Mouse (Mus musculus) brain, adult 2 months (tissue): ENCODE data around the gene St6gal1.

Experiments
- DNase-seq: peaks from one replicate; pipeline ENCODE4 v3.0.0; 2011; ENCODE audit warnings: low read depth, low spot score

Gene St6gal1

GRCm38 (mm10) chr16:23250556-23251444 lies 26.3 kb downstream of the St6gal1 start:
- no peak for DNase-seq

DNA sequence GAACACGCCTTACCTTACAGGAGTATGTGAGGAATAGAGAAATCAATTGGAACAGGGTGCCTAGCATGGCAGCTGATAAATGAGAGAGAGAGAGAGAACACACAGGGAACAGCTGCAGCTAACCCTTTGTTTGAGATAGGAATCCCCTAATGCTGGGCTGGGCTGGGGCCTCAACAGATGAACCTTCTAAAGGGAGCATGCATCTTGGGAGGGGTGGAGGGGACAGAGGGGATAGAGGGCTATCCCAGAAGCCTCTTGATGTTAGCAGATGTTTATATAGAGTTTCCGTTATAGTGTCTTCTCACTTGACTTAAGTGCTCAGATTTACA lies 26.9 kb downstream of the St6gal1 start:
- no peak for DNase-seq

DNA sequence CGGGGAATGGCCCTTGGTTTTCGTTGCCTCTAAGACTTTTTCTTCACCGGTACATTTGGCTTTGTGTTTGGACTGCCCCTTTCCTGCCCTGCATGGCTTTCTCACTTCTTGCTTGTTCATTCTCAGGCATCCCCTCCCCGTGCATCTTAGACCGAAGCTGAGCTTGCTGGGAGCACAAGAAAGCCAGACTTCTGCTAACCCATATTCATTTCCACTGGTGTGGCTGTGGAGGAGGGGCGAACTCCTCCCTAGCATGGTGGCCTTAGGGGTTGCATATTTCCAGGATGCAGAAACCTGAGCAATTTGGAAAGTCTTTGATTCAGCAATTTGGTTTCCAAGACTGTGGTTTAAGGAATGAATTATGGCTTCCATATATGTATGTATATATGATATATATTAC lies 29.1 kb downstream of the St6gal1 start:
- no peak for DNase-seq

DNA sequence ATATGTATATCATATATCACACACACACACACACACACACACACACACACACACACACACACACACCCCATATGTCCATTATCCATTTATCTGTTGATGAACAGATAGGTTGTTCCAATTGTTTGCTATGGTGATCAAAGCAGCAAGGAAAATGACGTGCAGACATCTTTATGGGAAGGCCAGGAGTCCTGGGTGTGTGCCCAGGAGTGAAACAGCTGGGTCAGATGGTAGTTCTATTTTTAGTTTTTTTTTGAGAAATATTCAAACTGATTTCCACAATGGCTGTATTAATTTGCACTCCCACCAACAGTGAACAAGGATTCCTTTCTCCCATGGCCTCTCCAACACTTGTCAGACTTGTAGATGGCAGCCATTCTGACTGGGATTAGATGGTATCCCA lies 29.5 kb downstream of the St6gal1 start:
- no peak for DNase-seq

DNA sequence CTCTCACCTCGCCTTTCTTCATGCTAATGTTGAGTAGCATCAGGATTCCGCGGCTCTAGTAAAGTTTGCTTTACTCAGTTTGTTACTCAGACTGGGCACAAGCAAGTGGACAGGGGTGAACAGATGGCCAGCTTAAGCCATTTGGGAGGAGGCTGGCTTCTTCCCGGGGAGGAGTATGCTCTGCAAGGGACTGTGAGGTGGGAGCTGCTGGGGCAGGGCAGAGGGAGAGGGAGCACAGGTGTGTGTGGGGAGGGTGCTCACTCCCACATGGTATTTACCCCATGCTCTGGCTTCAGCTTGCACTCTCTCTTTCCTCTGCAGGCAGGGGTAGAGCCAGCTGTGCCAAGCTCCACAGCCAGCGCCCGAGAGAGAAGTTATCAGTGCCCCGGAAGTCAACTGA lies 32.1 kb downstream of the St6gal1 start:
- DNase-seq = no peak

GRCm38 (mm10) chr16:23258429-23258822 lies 33.9 kb downstream of the St6gal1 start:
- DNase-seq = no peak

DNA sequence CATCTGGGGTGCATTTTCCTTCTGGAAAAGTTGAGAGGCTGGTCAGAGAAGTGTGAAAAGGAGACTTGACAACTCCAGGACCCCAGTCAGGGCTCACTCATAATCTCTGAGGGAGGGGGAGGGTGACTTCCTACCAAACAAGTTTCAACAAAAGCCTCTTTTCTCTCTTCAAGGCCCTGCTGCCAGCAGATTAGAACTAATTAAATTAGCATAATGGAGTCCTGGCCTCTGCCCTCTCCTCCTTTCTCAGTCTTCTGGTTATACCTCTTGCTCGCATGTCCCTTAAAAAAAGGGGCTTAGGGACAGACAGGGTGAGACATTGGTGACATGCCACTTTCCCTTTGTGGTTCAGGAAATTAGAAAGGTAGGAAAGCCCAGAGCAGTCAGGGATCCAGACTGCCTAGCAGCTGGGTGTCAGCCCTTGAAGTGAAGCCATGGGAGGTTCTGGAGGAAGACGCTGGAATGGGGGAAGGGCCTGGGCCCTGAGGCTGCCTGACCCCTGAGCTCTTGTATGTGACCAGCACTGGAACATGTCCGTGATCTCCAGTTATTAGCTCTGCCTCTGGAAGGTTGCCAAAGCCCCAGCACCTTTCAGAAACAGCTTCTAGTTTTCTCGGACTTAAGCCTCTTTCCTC lies 34.4 kb downstream of the St6gal1 start:
- no peak for DNase-seq

- DNase-seq = no peak
These were observed 35.0 kb downstream of the St6gal1 start for GRCm38 (mm10) chr16:23259580-23259979.

DNA sequence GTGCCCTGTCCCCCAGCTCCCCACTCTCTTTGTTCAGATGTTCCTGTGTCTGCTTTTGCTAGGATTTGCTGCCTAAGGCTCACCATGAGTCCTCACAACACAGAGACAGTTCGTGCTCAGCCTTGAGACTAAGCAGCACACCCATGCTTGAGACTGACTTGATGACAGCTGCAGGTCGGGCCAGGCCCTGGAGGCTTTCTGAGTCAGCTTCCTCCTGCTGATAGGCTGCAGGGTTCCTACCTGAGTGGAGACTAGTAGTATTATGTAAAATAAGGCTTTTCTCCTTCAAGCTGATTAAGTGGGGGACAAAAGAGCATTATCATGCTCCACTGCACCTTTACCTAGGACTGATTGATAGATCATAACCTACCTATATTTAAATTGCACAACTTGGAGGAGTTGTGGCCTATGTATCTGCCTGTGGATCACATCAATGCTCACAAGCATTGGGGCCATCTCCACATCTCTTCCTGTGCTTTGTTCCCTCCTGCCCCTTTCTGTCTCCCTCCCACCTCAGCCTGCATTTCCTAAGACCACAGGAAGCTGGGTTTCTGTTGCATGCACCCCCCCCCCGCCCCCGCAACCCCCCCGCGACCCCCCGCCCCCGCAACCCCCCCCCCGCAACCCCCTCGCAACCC lies 37.7 kb downstream of the St6gal1 start:
- no peak for DNase-seq

DNA sequence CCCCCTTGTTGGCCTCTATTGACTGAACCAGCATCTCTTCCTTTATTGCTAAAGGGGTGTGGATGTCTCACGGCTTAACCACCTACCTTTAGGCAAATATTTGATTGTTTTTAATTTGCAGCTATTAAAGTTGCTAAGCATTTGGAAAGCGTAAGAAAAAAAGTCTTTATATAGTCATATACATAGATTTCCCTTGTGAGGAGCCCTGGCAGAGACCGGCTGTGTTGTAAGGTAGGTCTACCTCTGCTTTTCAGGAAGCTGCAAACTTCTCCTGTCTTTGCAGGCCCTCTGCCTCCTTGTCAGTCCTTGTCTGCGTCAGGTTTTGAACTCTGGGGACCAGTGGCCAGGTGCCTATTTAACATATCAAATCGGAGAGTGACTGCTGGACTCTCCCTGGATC lies 38.3 kb downstream of the St6gal1 start:
- DNase-seq = no peak

- no peak for DNase-seq
These were observed 40.5 kb downstream of the St6gal1 start for GRCm38 (mm10) chr16:23264999-23265398.

DNA sequence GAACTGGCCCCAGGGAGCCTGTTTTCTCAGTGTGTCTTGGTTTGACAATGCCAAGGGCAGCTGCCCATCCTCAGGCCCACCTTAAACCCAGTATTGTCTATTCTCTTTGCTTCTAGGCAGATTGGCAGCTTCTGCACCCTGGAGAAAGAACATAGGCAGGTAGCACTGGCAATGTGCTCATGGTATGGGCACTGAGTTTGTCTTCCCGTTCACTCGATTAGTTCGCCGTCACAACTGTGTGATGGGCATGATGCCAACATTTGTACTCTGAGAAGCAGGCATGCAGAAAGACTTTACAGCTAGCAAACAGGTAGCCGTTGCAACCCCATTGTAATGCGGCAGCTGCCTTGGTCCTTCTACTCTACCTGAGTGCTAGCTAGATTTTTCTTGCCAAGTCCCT lies 40.9 kb downstream of the St6gal1 start:
- no peak for DNase-seq

GRCm38 (mm10) chr16:23266293-23266692 lies 41.8 kb downstream of the St6gal1 start:
- DNase-seq = no peak

- DNase-seq = no peak
These were observed 42.4 kb downstream of the St6gal1 start for GRCm38 (mm10) chr16:23266896-23267295.

DNA sequence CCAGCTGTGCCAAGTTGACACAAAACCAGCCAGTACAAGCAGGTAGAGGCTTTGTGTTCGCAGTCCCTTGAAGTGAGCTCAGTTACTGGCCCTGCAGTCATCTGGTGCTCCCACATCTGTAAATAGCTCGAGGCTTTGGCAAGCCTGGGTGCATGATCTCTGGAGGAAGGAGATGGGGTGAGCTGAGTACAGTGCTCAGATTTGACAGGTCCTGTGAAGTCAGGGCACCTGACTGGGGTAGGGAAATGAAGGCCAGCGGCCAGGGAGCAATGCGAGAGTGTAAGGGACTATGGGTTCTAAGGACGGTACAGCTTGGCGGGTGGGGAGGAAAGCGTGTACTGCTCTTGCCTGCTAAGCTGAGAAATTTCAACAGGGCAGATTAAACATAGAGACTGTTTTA lies 43.7 kb downstream of the St6gal1 start:
- DNase-seq = no peak

- DNase-seq = no peak
These were observed 44.8 kb downstream of the St6gal1 start for GRCm38 (mm10) chr16:23269056-23269983.

- DNase-seq = peak; percentile 85
These were observed 45.7 kb downstream of the St6gal1 start for GRCm38 (mm10) chr16:23269984-23270912.

- DNase-seq = no peak
These were observed 46.3 kb downstream of the St6gal1 start for GRCm38 (mm10) chr16:23270913-23271253.

DNA sequence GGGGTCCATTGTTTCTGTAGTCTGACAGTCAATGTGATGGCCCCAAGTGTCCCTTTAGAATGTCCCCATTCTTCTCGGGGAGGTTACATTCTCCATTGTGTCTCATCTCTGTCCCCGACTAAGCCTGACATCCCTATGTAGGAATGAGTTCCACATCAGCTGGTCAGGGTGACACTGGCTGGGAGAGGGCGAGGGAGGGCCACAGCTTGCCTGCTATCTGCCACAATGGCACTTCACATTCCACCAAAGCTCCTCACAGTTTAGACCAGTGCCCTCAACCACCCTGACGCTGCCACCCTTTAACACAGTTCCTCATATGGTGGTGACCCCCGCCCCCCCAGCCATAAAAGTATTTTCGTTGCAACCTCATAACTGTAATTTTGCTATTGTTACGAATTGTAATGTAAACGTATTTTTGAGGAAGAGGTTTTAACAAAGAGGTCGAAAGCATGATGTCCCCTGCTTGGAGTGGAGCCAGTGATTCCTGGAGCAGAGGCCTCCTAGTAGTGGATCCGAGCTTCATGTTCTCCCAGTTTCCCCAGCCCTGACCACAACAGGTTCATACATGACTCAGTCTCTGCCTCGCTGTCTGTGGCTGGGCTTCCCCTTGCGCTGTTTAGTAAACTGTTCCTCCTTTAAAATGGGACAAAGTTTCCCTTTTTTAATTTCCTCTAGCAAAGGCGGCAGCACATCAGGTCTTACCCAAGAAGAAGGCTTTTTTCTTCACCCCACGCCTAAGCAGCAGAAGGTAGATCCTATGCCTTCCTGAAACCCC lies 47.4 kb downstream of the St6gal1 start:
- peak; percentile 76 for DNase-seq
